Mouse (Mus musculus): ENCODE measurements around the gene Parva.

DNA sequence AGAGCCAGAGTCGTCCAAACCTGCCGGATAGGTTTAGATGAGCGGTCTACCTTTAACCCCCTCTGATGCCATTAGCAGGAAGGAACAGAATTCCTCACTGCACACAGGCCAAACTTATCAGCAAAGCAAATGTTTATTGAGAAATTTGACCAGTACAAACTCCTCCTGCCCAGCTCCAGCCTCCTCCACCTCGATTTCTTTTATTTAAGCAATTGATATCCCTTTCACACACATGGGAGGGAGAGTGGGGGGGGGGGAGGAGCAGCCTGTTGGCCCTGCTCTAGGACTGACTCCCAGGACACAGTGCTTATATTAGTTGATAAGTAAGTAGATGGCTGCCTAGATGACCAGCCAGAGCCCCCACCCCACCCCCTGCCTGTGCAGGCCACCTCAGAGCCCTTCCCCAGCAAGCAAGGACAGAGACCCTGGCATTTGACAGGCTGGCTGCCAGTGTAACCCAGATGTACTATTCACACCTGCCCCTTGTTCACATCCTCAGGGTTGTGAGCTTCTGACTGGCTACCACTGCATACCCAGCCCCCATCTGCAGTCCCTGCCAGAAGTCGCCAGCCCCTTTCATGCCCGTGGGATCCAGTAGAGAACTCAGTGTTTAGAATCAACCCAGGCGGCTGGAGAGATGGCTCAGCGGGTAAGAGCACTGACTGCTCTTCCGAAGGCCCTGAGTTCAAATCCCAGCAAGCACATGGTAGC is 71.4 kb downstream of the Parva start:
- TF ChIP-seq CTCF (IDR thresholded peaks at IDR 0.05; ENCODE audit: borderline replicate concordance, insufficient read depth, low read length) (no peak), POLR2A (IDR thresholded peaks at IDR 0.05; ENCODE audit: low read depth, low read length) (no peak)

Data from embryonic fibroblast, embryonic 13.5 days (primary cell).